Mouse (Mus musculus) lung, adult 2 months (tissue): ENCODE measurements around the gene Rpap2. TPM values are rescaled to one million over a fixed set of nuclear protein-coding genes. Genes with fewer than 3 reads are reported as not detected.

Source experiments
- DNase-seq: peaks from one replicate; pipeline ENCODE4 v3.0.0; 2022
- H3K4me1 ChIP-seq: fragments of 200-500 bp; 2 replicates; pipeline ENCODE4 v1.6.1; 2011; ENCODE audit warnings: low read length; ENCODE audit not compliant: control insufficient read depth, insufficient read depth
- H3K4me3 ChIP-seq: fragments of 200-500 bp; replicated peaks from 2 replicates; pipeline ENCODE3; 2011; ENCODE audit warnings: low read depth, mild to moderate bottlenecking, control low read depth, low read length; ENCODE audit errors: extremely low read depth
- CTCF ChIP-seq: fragments of 200-500 bp; IDR thresholded peaks from 2 replicates; pipeline ENCODE4 v1.5.1; 2011; ENCODE audit warnings: mild to moderate bottlenecking, low read length, control low read depth; ENCODE audit not compliant: insufficient read depth
- POLR2A ChIP-seq: fragments of 200-500 bp; IDR thresholded peaks from 2 replicates; pipeline ENCODE4 v1.6.1; 2011; ENCODE audit warnings: low read depth, mild to moderate bottlenecking, control low read depth, low read length, borderline replicate concordance; ENCODE audit errors: extremely low read depth
- whole genome bisulfite sequencing: fragments of 180-500 bp; shearing (Covaris S2); methylation state at CpG from one replicate; pipeline ENCODE4 v1.1.7; 2018; 5-methylcytosine and 5-hydroxymethylcytosine counted together
- polyA plus RNA-seq: library from polyadenylated mRNA; depleted of rRNA; stranded (reverse); fragments of >200 nt; gene quantifications from 2 replicates; pipeline ENCODE4 v1.2.3, GENCODE M21; 2012; rRNA removed

Gene Rpap2
- polyA plus RNA-seq = 1.5 and 2.5 TPM in 2 replicates

DNA sequence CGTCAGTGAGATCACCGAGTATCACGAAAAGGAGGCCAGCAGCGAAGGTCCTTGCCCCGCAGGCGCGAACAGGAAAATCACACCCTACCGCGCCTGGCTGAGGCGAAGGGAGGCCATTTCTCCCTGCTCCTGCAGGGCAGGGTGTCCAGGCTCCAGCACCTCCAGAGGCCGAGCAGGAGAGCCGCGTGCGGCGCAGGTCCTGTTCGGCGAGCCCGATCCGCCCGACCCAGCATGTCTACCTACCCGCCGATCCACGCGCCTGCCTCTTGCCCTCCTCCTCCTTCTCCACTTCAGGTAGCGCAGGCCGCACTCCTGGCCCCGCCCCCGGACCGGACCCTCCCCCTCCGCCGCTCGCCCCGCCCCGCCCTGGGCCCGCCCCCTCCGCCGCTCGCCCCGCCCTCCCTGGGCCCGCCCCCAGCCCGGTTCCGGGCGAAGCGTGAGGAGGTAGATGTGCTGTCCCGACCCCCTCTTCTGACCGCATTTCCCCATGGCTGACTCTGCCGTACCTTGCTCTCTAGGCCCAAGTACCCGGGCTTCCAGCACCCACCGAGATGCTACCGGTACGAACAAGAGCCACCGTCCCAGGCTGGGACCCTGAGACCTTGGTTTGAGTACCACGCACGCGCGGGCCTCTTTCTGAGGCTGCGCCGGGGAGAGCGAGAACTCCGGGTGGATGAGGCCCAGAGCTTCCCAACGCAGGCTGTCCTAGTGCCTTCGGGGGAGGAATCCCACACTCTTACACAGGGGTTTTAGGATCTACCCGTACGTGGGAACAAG is at the start of gene Rpap2, which contains the start of gene Glmn:
Rpap2 (plus strand) TSS at position 73 of the 777 bp plus-strand sequence.
Glmn (minus strand) TSS at position 588 of the 777 bp plus-strand sequence.
- under 1% methylated on average over 58 of the region's 64 CpGs for WGBS
- peak within 1 kb of the TSS; percentile 82 for H3K4me3 ChIP-seq
- TF ChIP-seq POLR2A (peak; percentile 82; the same call in 1 of the 2 replicates), CTCF (no peak)
- peak; percentile 88 for DNase-seq
- H3K4me1 ChIP-seq = no peaks in the 10 kb centered on the region; the same call in 1 of the 2 replicates

DNA sequence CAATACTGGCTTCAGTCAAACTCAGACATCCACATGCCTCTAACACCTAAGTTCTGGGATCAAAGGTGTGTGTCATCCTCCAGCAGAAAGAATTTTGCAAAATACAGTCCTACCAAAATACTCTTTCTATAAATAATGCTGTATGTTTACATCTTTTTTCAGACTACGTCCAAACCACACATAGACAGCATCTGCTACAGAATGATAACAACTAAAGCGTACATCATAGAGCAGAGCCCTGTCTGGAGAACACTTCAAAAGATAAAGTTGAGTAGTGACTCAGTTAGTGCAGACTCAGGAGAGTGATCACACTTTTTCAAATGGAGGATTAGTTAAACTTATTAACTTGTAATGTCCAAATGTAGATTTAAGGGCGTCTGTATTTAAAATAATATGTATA is 49.2 kb upstream of the Rpap2 start:
- Histone ChIP-seq H3K4me1 (peaks cover 3% of the 10 kb centered on the region), H3K4me3 (no peak overlapping the region)
- TF ChIP-seq CTCF (no peak), POLR2A (no peak)
- 71% methylated on average over 3 of the region's 3 CpGs for WGBS
- no peak for DNase-seq

DNA sequence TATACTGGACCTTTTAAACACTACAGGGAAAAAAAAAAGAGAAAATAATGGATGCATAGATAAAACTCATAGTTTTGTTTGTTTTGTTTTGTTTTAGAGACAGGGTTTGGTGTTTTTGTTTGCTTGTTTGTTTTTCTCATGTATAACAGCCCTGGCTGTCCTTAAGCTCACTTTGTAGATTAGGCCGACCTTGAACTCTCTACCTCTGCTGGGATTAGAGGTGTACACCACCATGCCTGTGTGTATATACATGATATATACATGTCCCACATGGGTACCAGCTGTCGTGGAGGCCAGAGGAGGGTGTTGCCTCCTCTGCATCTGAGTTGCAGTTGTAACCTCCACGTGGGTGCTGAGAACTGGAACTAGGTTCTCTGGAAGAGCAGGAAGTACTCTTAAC is 48.7 kb upstream of the Rpap2 start:
- WGBS = 83% methylated on average over 3 of the region's 3 CpGs
- DNase-seq = no peak
- Histone ChIP-seq H3K4me3 (no peak overlapping the region), H3K4me1 (peaks cover 3% of the 10 kb centered on the region)
- TF ChIP-seq CTCF (no peak), POLR2A (no peak)

DNA sequence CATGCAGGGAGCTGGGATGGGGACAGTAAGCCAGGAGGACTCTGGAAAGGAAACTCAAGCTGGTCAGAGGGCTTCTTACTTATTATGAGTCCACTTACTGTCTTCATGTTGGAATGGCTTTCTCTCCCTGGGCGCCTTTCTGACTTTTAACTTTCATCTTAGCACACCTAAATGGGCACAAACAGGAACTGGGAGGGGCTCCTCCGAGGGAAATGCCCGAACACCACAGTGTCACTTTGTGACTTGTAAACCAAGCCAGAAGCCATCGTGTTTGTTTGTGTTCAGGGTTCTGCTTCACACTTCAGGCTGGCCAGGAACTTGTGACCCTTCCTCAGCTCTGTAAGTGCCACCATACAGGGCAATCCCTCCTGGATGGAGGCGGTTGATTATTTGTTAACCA is 42.8 kb upstream of the Rpap2 start:
- Histone ChIP-seq H3K4me1 (no peaks in the 10 kb centered on the region), H3K4me3 (no peak overlapping the region)
- no peak for TF ChIP-seq CTCF
- TF ChIP-seq POLR2A = no peak
- DNase-seq = no peak
- 70% methylated on average over 5 of the region's 5 CpGs for WGBS

DNA sequence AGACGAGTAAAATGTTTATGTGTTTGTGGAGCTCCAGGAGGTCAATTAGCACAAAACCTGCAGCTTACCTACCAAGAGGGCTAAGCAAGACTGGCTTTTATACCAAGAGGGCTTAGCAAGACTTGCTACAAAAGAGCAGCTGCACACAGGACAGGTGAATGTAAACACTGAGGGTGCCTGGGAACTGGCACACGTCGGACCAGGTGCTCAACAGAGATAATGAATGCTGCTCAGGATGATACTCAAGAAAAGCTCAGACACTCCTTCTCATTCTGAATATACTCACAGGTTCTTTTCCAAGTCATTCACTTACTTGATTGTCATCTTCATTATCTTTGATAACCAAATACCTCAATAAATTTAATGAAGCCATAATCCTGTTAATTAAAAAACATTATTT is 40.2 kb upstream of the Rpap2 start:
- H3K4me1 ChIP-seq = no peaks in the 10 kb centered on the region
- no peak for TF ChIP-seq CTCF
- no peak for TF ChIP-seq POLR2A
- 48% methylated on average over 3 of the region's 3 CpGs for WGBS

DNA sequence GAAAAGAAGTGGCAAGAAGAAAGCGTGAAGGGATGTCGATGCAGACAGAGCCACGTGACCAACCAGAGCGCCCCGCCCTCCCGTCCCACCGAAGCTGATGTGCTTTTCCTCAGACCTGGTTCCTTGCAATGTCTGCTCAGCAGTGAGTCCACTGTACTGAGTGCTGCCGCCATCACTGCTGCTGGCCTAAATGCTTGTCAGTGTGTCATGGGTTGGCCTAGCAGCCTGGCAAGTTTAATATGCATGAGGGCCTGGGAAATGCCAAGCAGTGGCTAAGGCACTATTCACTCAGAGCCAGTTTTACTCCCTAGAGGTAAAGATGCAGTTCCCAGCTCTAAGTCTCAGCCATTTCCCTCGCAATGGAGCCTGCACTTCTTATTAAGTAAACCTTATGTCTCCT is 28.0 kb upstream of the Rpap2 start:
- TF ChIP-seq POLR2A (no peak), CTCF (no peak)
- H3K4me3 ChIP-seq = no peak overlapping the region
- 98% methylated on average over 9 of the region's 9 CpGs for WGBS
- H3K4me1 ChIP-seq = no peaks in the 10 kb centered on the region
- no peak for DNase-seq

More for the DNA sequence above, 40.2 kb upstream of the Rpap2 start:
- no peak for DNase-seq
- no peak overlapping the region for H3K4me3 ChIP-seq

DNA sequence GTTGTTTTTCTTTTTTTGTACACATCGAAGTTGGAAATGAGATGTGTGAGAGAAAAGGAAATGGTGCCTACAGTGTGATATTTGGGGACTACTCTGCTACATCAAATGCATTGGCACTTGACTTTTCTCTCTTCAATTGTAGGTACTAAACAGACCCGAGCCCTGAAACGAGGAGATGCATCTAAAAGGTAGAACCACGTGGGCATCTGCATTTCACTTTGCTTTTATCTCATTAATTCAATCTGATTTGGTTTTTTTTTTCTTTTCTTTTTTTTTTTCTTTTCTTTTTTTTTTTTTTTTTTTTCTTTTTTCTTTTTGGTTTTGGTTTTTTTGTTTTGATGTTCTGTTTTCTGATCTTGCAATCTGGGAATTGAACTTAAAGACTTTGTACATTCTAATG is 1.2 kb downstream of the Rpap2 start:
- DNase-seq = no peak
- Histone ChIP-seq H3K4me1 (no peaks in the 10 kb centered on the region; the same call in 1 of the 2 replicates), H3K4me3 (no peak overlapping the region)
- 26% methylated on average over 4 of the region's 4 CpGs for WGBS
- TF ChIP-seq CTCF = no peak
- no peak for TF ChIP-seq POLR2A

DNA sequence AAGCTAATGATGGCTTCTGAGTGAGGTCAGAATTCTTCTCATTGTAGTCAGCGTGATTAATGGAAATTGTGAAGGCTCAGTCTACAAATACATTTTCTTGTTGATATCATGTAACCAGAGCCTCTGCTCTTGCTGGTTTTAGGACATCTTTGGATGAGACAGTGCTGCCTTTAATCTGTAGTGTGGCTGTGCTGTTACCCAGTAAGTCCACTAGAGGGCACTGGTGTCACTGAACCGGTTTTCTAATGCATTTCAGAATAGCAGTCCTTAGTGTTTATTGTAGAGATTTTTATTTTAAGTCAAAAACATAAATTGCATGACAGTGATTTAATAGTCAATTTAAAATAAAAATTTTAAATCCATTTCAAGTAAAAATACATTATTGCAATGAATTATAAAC is 14.1 kb downstream of the Rpap2 start:
- 6% methylated on average over 2 of the region's 2 CpGs for WGBS
- Histone ChIP-seq H3K4me1 (no peaks in the 10 kb centered on the region), H3K4me3 (no peak overlapping the region)
- DNase-seq = peak; percentile 21
- TF ChIP-seq CTCF (peak; percentile 51), POLR2A (no peak)

DNA sequence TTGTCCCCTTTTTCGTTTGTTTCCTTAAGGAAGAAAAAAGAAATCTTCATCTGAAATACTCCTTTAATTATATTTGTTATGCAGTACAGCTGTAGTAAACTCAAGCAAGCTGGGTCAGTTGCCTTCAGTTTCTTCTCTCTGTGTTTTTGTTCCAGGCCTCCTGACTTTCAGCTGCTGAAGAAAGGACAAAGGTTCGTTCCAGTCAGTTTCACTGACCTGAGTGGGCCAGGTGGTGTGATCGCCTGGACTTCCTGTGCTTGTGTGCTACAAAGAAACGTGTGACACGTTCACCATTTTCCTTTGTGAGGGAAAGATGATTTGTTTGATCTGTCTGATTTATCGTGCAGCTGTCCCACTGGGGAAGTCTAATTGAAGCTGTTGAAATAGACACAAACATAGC is 20.8 kb downstream of the Rpap2 start:
- no peaks in the 10 kb centered on the region for H3K4me1 ChIP-seq
- no peak for DNase-seq
- H3K4me3 ChIP-seq = no peak overlapping the region
- TF ChIP-seq CTCF (no peak), POLR2A (no peak)
- WGBS = 64% methylated on average over 6 of the region's 6 CpGs

DNA sequence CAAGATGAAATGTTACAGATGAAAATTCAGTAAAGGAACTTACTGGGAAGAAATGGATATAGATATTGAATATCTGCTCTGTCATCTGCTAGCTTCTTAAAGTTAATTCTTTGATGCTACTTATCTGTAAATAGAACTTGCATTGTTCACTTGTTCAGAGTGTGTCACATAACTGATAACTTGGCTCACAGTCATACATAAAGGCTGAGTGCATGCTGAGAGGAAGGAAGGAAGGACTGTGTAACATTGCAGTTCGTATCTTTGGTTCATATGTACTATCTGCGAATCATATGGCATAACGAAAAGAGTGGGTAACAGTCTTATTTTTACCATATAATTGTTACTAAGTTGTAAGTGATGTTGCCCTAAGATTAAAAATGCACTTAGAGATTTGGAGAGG is 24.2 kb downstream of the Rpap2 start:
- TF ChIP-seq CTCF = no peak
- TF ChIP-seq POLR2A = no peak
- WGBS = 83% methylated on average over 3 of the region's 3 CpGs
- no peak for DNase-seq
- Histone ChIP-seq H3K4me3 (no peak overlapping the region), H3K4me1 (no peaks in the 10 kb centered on the region)
